Mouse (Mus musculus): ENCODE data around the gene Xpr1.

The Xpr1 gene

GRCm38 (mm10) chr1:155407697-155408576 lies 9.3 kb downstream of the Xpr1 start:
- no peak for DNase-seq (ENCODE audit: low spot score in 2 of 2)

DNA sequence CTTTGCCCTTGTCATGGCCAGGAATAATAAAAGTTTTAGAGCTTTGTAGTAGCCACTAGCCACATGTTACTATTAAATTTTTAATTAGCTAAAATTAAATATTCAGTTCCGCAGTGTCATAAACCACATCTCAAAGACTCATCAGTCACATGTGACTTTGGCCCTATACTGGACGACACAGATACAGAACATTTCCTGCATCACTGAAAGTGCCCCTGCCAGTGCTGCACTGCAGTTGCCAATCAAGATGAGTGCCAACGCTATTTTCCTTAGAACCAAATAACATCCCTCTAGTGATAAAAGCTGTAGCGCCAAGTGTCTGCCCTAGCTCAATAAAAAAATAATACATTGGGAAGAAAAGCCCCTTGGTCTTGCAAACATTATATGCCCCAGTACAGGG lies 17.2 kb downstream of the Xpr1 start:
- peak in 1 of 2 experiments; percentile 15 for DNase-seq (ENCODE audit: low spot score in 2 of 2)

DNA sequence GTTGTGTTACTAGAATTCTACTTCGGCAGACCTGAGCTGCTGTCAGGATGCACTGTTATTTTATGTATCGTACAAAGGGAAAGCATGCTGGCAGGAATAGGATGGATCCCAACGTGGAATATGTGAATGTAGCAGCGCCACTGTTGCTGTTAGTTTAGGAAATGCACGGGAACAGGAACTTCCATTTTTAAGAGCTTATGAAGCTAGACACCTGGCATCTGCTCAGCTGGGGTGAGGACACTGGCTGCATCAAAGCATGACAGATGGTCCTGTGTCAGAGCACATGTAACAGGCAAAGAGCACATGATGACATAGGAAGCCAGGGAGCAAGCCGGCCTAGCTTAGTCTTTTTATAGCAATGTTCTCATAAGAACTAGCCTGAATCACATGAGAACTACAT lies 22.4 kb downstream of the Xpr1 start:
- DNase-seq (ENCODE audit: low spot score in 2 of 2): no peak

DNA sequence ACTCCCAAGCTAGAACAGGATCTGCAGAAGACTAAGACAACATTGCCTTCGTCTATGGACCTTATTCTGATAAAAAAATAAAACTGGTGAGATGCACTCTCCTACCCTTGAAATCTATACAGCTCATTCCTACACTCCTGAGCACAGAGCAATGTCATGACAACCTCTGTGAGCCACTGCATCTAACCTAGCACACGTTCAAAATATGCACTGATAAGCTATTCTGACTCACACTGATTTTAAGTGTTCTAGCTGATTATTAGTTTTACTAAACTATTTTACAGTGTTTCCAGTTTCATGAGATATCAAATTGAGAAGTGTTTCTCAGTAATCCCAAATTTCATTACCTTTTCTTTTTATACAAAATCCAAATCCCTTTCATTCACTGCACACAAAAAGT lies 23.2 kb downstream of the Xpr1 start:
- no peak for DNase-seq (ENCODE audit: low spot score in 2 of 2)

DNA sequence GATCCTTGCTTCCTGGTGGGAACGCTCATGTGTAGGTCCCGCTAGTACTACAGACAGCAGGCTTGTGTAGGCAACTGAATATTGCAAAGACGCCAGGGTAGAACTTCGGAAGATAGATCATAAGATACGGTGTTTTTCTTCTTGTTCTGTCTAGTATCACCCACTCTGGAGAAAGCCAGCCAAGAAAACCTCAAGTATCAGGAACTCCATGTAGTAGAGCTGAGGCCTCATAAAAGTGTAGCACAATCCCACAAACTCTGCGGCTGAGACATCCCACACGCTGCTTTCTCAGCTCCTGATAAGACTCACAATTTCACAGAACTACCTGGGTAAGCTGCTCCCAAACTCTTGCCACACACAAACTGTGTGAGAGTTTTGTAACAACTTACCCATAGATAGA lies 24.4 kb downstream of the Xpr1 start:
- no peak for DNase-seq (ENCODE audit: low spot score in 2 of 2)

GRCm38 (mm10) chr1:155391537-155391936 lies 25.7 kb downstream of the Xpr1 start:
- DNase-seq (ENCODE audit: low spot score in 2 of 2): no peak

DNA sequence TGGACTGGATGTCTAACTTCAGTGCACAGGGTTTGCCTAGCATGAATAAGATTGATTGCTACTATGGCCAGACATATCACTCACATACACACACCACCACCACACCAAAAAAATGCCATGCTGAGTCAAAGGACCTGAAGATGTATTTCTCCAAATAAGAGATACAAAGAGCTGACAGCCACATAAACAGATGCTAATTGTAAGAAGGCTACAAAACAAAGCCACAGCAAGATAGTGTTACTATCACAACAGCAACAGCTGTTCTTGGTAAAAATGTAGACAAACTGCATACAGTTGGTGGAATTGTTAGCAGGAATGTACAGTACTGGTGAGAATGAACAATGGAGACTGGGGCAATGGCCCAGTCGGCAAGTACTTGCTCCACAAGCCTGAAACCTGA lies 28.8 kb downstream of the Xpr1 start:
- DNase-seq (ENCODE audit: low spot score in 2 of 2): no peak

DNA sequence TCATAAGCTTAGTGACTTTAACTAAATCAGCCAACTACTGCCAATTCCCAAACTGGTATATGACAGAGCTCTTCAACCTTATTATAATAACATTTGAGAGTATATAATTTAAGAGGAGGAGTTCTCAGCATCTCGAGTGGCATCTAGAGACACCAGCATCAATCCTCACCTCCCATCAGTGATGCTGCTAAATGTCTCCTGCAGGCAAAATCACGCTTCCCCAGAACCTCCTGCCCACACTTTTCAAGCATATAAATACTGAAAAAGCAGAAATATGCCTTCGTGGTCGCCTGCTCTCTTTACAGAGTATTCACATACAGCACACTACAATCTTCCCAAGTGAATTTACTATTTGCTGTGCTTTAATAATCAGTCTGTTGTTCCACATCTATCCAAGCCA lies 30.7 kb downstream of the Xpr1 start:
- DNase-seq (ENCODE audit: low spot score in 2 of 2): no peak

DNA sequence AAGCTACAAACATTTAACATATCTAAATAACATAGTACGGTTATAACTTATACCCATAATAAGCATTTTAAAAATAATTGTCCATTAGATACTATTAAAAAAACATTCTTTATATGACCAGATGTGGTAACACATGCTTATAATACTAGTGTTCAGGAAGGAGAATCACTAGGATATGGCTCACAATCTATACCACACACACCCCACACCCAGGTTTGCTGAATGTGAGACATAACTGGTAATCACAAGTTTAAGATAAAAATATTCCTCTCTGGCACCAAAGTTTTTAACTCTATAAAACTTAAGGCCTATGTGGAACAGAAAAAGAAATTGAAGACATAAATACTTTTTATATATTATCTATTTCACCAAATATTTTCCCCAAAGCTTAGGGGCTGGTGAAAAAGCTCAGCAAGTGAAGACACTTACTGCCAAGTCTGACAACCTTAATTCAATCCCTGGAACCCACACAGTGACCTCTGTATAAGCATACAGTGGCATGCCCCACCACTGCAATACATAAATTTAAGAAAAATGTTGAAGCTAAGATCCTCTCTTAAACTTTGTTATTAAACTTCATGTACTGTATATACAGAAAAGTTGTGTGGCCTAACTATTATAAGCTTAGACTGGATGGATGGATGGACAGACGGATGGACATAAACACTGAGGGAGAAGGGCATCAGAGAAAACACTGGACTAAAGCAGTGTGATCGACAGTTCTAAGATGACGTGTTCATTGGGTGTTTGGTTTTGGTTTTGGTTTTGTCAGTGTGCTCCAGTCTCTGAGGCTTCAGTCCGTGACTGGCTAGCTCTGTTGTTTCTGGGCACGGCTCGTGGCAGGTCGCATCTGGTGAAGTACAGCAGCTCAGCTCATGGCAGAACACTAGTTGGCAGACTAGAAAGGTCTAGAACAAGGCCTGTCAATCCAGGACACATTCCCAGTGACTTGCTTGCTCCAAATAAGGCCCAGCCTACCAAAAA lies 33.6 kb downstream of the Xpr1 start:
- DNase-seq (ENCODE audit: low spot score in 2 of 2): no peak

- no peak for DNase-seq (ENCODE audit: low spot score in 2 of 2)
These were observed 35.3 kb downstream of the Xpr1 start for GRCm38 (mm10) chr1:155381931-155382330.

GRCm38 (mm10) chr1:155379289-155379688 lies 37.9 kb downstream of the Xpr1 start:
- DNase-seq (ENCODE audit: low spot score in 2 of 2): no peak

- DNase-seq (ENCODE audit: low spot score in 2 of 2): no peak
These were observed 44.4 kb downstream of the Xpr1 start for GRCm38 (mm10) chr1:155372821-155373220.

GRCm38 (mm10) chr1:155370075-155370658 lies 47.0 kb downstream of the Xpr1 start:
- DNase-seq (ENCODE audit: low spot score in 2 of 2): no peak

GRCm38 (mm10) chr1:155366366-155366765 lies 50.8 kb downstream of the Xpr1 start:
- DNase-seq (ENCODE audit: low spot score in 2 of 2): no peak

DNA sequence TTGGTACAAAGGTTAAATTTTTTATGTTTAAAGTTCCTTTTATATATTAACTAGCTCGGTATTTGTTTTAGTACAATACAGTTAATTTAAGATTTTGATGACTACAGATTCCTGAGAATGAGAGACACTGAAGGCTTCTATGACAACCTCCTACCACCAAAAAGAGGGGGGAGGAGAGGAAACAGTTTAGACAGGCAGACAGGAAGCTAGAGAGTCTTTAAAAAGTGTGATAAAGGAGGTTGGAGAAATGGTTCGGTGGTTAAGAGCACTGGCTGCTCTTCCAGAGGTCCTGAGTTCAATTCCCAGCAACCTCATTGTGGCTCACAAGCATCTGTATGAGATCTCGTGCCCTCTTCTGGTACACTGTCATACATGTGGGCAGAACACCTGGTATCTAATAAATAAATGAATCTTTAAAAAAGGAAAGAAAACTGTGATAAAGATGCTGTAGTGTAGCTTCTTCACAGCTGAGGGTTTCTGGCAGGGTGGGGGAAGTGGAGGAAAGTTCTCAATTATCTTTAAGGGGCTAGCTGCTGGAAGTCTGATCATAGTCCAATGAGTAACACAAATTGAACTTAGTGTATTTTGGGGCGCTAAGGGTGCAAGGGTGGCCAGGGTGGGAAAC lies 55.6 kb downstream of the Xpr1 start:
- no peak for DNase-seq (ENCODE audit: low spot score in 2 of 2)

- no peak for DNase-seq (ENCODE audit: low spot score in 2 of 2)
These were observed 64.1 kb downstream of the Xpr1 start for GRCm38 (mm10) chr1:155353096-155353495.

- no peak for DNase-seq (ENCODE audit: low spot score in 2 of 2)
These were observed 65.7 kb downstream of the Xpr1 start for GRCm38 (mm10) chr1:155351527-155351926.

GRCm38 (mm10) chr1:155348491-155348890 lies 68.7 kb downstream of the Xpr1 start:
- DNase-seq (ENCODE audit: low spot score in 2 of 2): no peak

- DNase-seq (ENCODE audit: low spot score in 2 of 2): no peak
These were observed 69.9 kb downstream of the Xpr1 start for GRCm38 (mm10) chr1:155347339-155347738.

- DNase-seq (ENCODE audit: low spot score in 2 of 2): no peak
These were observed 73.2 kb downstream of the Xpr1 start for GRCm38 (mm10) chr1:155344019-155344418.

DNA sequence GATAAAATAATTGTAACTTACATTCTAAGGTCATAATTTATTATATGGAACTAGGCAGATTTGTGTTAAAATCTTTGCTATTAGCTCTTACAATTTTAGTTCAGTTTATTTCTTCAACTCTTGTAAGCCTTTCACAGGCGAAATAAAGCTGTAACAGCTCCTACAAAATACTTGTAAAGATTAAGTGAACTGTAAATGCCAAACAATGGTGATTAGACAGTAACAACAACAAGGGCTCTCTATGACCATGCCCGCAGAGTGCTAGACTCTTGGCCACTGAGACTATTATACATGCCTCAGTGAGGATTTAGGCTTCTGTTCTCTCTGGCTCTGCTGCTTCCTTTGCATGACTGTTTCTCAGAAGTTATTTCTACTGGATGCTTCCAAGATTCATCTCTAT lies 77.6 kb downstream of the Xpr1 start:
- no peak for DNase-seq (ENCODE audit: low spot score in 2 of 2)

DNA sequence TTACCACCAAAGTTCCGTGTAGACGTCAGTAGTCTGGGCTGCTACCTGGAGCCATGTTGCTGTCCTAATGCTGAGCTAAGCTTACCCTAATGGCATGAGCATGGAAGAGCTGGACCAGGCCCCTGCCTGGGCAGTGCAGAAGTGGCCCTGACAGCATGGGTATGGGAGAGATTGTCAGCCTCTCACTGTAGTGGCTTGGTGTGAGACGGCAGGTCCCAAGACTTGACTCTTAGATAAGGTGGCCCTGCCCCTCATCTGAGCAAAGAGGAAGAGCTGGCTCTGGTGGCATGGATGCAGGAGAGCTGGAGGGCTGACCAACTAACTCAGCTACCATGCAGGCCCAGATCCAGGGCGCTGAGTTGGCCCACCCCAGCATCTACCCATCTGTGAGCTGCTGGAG lies 79.9 kb downstream of the Xpr1 start:
- DNase-seq (ENCODE audit: low spot score in 2 of 2): no peak
